Mouse (Mus musculus) heart, embryonic 11.5 days (tissue): ENCODE results near the gene Dnttip1. TPM values are rescaled to one million over a fixed set of nuclear protein-coding genes. Genes with fewer than 3 reads are reported as not detected.
"Not testable (repeated sequence)": the region's sequence is repeated elsewhere in the genome, so short reads cannot be mapped to it uniquely, and the experiment has no call there.

ENCODE experiments used
- ATAC-seq: fragments of 200-750 bp; cut with Nextera tagmentation; replicated peaks from 2 replicates; pipeline ENCODE4 v1.8.0; 2017; ENCODE audit warnings: moderate library complexity; ENCODE audit not compliant: insufficient number of reproducible peaks, low FRiP score, low TSS enrichment
- H3K27ac ChIP-seq: fragments of 300-500 bp; sonication (generic); 2 replicates; pipeline ENCODE4 v1.5.1; 2014; ENCODE audit warnings: mild to moderate bottlenecking, low read depth, low read length
- H3K27me3 ChIP-seq: fragments of 300-500 bp; sonication (generic); 2 replicates; pipeline ENCODE4 v1.6.1; 2014; ENCODE audit warnings: mild to moderate bottlenecking, low read length, mixed read lengths; ENCODE audit not compliant: control insufficient read depth, insufficient read depth
- H3K36me3 ChIP-seq: fragments of 300-500 bp; sonication (generic); 2 replicates; pipeline ENCODE4 v1.6.1; 2014; ENCODE audit warnings: mild to moderate bottlenecking, low read length, moderate library complexity, mixed read lengths; ENCODE audit not compliant: control insufficient read depth, insufficient read depth
- H3K4me1 ChIP-seq: fragments of 300-500 bp; sonication (generic); 2 replicates; pipeline ENCODE4 v1.6.1; 2014; ENCODE audit warnings: low read length; ENCODE audit not compliant: control insufficient read depth, insufficient read depth
- H3K4me2 ChIP-seq: fragments of 300-500 bp; sonication (generic); 2 replicates; pipeline ENCODE4 v1.6.1; 2014; ENCODE audit warnings: mild to moderate bottlenecking, moderate library complexity
- H3K4me3 ChIP-seq: fragments of 300-500 bp; sonication (generic); 2 replicates; pipeline ENCODE4 v1.5.1; 2014; ENCODE audit warnings: low read depth, low read length
- H3K9ac ChIP-seq: fragments of 300-500 bp; sonication (generic); 2 replicates; pipeline ENCODE4 v1.6.1; 2014; ENCODE audit warnings: mild to moderate bottlenecking, low read depth, low read length, moderate library complexity
- H3K9me3 ChIP-seq: fragments of 300-500 bp; sonication (generic); replicated peaks from 2 replicates; pipeline ENCODE4 v1.6.1; 2016; ENCODE audit warnings: low read length; ENCODE audit not compliant: control insufficient read depth
- WGBS: fragments of 180-500 bp; shearing (Covaris S2); extraction: QIAGEN DNeasy Blood & Tissue Kit; methylation state at CpG from one replicate; pipeline ENCODE4 v1.1.7; 2014; ENCODE audit not compliant: insufficient replicate concordance; 5-methylcytosine and 5-hydroxymethylcytosine counted together
- polyA plus RNA-seq: library from polyadenylated mRNA; unstranded; fragments of >200 nt; fragmentation: Nextera tagmentation; extraction: Ambion mirVana; gene quantifications from 2 replicates; pipeline ENCODE4 v1.2.1, GENCODE M21; 2014

Dnttip1 gene
- polyA plus RNA-seq, 1 experiment from 2014 or later: 57.3 TPM

- H3K4me1 ChIP-seq, H3K4me3 ChIP-seq, H3K27ac ChIP-seq, H3K27me3 ChIP-seq, H3K4me2 ChIP-seq, H3K36me3 ChIP-seq, H3K9ac ChIP-seq, ATAC-seq, H3K9me3 ChIP-seq: not testable (repeated sequence)
- WGBS: 83% methylated on average over 20 of the region's 23 CpGs
These were observed 29.5 kb upstream of the Dnttip1 start for GRCm38 (mm10) chr2:164716194-164716786.

GRCm38 (mm10) chr2:164723276-164723675 lies 22.5 kb upstream of the Dnttip1 start:
- no peaks in the 10 kb centered on the region for H3K4me1 ChIP-seq

GRCm38 (mm10) chr2:164725895-164726619 lies 19.7 kb upstream of the Dnttip1 start:
- peak; percentile 52; the same call in 1 of the 2 replicates for ATAC-seq
- H3K27me3 ChIP-seq: no peaks in the 10 kb centered on the region; the same call in 1 of the 2 replicates
- H3K4me1 ChIP-seq: no peaks in the 10 kb centered on the region
- no peaks in the 10 kb centered on the region for H3K36me3 ChIP-seq
- no peak overlapping the region for H3K4me3 ChIP-seq
- H3K9ac ChIP-seq: no peak overlapping the region
- H3K4me2 ChIP-seq: no peak overlapping the region
- 23% methylated on average over 6 of the region's 6 CpGs for WGBS
- H3K27ac ChIP-seq: no peak overlapping the region
- H3K9me3 ChIP-seq: no peaks in the 10 kb centered on the region

More at GRCm38 (mm10) chr2:164723276-164723675, 22.5 kb upstream of the Dnttip1 start:
- no peaks in the 10 kb centered on the region for H3K9me3 ChIP-seq
- H3K36me3 ChIP-seq: no peaks in the 10 kb centered on the region
- H3K4me3 ChIP-seq: no peak overlapping the region
- no peak for ATAC-seq
- H3K27ac ChIP-seq: no peak overlapping the region
- H3K9ac ChIP-seq: no peak overlapping the region
- no peaks in the 10 kb centered on the region; the same call in 1 of the 2 replicates for H3K27me3 ChIP-seq
- WGBS: 58% methylated on average over 4 of the region's 4 CpGs
- H3K4me2 ChIP-seq: no peak overlapping the region

GRCm38 (mm10) chr2:164731719-164732118 lies 14.1 kb upstream of the Dnttip1 start:
- WGBS: 63% methylated on average over 5 of the region's 5 CpGs
- H3K9ac ChIP-seq: no peak overlapping the region
- no peak for ATAC-seq
- no peak overlapping the region for H3K27ac ChIP-seq
- H3K4me1 ChIP-seq: no peaks in the 10 kb centered on the region
- H3K4me2 ChIP-seq: no peak overlapping the region
- H3K27me3 ChIP-seq: no peaks in the 10 kb centered on the region; the same call in 1 of the 2 replicates
- H3K4me3 ChIP-seq: no peak overlapping the region
- H3K9me3 ChIP-seq: no peaks in the 10 kb centered on the region
- H3K36me3 ChIP-seq: no peaks in the 10 kb centered on the region

- H3K4me2 ChIP-seq: no peak overlapping the region
- H3K4me1 ChIP-seq: no peaks in the 10 kb centered on the region
- no peaks in the 10 kb centered on the region for H3K27me3 ChIP-seq
- H3K27ac ChIP-seq: no peak overlapping the region
- no peak overlapping the region for H3K9ac ChIP-seq
- no peak overlapping the region for H3K4me3 ChIP-seq
- no peaks in the 10 kb centered on the region for H3K36me3 ChIP-seq
- no peak for ATAC-seq
- WGBS: 75% methylated on average over 2 of the region's 2 CpGs
- no peaks in the 10 kb centered on the region for H3K9me3 ChIP-seq
These were observed 12.5 kb upstream of the Dnttip1 start for GRCm38 (mm10) chr2:164733259-164733658.

- 68% methylated on average over 5 of the region's 5 CpGs for WGBS
- no peaks in the 10 kb centered on the region for H3K4me1 ChIP-seq
- H3K9me3 ChIP-seq: no peaks in the 10 kb centered on the region
- no peak overlapping the region for H3K4me3 ChIP-seq
- no peaks in the 10 kb centered on the region for H3K27me3 ChIP-seq
- H3K27ac ChIP-seq: no peak overlapping the region
- no peaks in the 10 kb centered on the region for H3K36me3 ChIP-seq
- H3K4me2 ChIP-seq: no peak overlapping the region
- no peak for ATAC-seq
- no peak overlapping the region for H3K9ac ChIP-seq
These were observed 10.9 kb upstream of the Dnttip1 start for GRCm38 (mm10) chr2:164734839-164735238.

- 78% methylated on average over 5 of the region's 5 CpGs for WGBS
- no peak for ATAC-seq
- Histone ChIP-seq H3K4me3 (no peak overlapping the region), H3K9me3 (no peaks in the 10 kb centered on the region), H3K27ac (no peak overlapping the region), H3K4me1 (no peaks in the 10 kb centered on the region), H3K9ac (no peak overlapping the region), H3K36me3 (no peaks in the 10 kb centered on the region), H3K27me3 (no peaks in the 10 kb centered on the region), H3K4me2 (no peak overlapping the region)
These were observed 10.3 kb upstream of the Dnttip1 start for GRCm38 (mm10) chr2:164735446-164735845.

- 68% methylated on average over 3 of the region's 3 CpGs for WGBS
- no peaks in the 10 kb centered on the region for H3K9me3 ChIP-seq
- no peaks in the 10 kb centered on the region for H3K27me3 ChIP-seq
- H3K4me3 ChIP-seq: no peak overlapping the region
- no peak overlapping the region for H3K9ac ChIP-seq
- no peak for ATAC-seq
- H3K4me2 ChIP-seq: no peak overlapping the region
- H3K36me3 ChIP-seq: no peaks in the 10 kb centered on the region
- H3K27ac ChIP-seq: no peak overlapping the region
- no peaks in the 10 kb centered on the region for H3K4me1 ChIP-seq
These were observed 8.2 kb upstream of the Dnttip1 start for GRCm38 (mm10) chr2:164737377-164738090.
